Mouse (Mus musculus): ENCODE results near the gene Hist2h2aa2. TPM values are rescaled to one million over a fixed set of nuclear protein-coding genes. Genes with fewer than 3 reads are reported as not detected.
"Not testable (repeated sequence)": the region's sequence is repeated elsewhere in the genome, so short reads cannot be mapped to it uniquely, and the experiment has no call there.

Hist2h2aa2 gene
- polyA plus RNA-seq, 1 experiment, result 6.8 TPM

- DNase-seq, result no peak
- WGBS, result 24% methylated on average over 2 of the region's 2 CpGs
- no peak for TF ChIP-seq CTCF (IDR thresholded peaks at IDR 0.05; ENCODE audit: borderline replicate concordance, insufficient read depth, low read depth, low read length)
- no peak for TF ChIP-seq POLR2A (IDR thresholded peaks at IDR 0.05; ENCODE audit: borderline replicate concordance, insufficient read depth, low read length)
These were observed 14.7 kb downstream of the Hist2h2aa2 start for GRCm38 (mm10) chr3:96225421-96225820.

DNA sequence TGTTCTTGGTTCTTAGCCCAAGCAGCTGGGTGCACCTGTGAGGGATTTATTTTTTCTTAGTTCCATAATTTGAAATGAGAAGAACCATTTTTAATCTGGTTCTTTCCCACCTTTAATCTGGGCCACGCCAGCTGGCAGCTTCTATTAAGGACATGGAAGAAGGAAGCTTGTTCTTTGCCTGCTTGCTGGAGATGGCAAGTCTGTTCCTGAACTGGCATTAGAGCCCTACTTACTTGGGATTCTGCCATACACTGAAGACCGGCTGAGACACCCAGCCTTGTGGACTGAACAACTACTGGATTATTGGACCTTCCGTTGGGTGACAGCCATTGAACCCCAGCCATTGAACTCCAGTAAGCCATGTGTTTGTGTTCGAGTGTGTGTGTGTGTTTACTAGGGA lies 17.3 kb downstream of the Hist2h2aa2 start:
- Histone ChIP-seq H3K4me1 (ENCODE audit: control insufficient read depth, insufficient read depth, low read length) (peaks cover 12% of the 10 kb centered on the region; the same call in 1 of the 2 replicates), H3K4me3 (replicated peaks; ENCODE audit: insufficient read depth, low read depth, low read length) (no peak overlapping the region), H3K27me3 (ENCODE audit: control insufficient read depth, insufficient read depth, low read length) (no peaks in the 10 kb centered on the region), H3K27ac (ENCODE audit: insufficient read depth, low read length) (no peak overlapping the region)
- 37% methylated on average over 4 of the region's 4 CpGs for WGBS
- DNase-seq, result peak in 1 of 2 experiments; percentile 32
- TF ChIP-seq POLR2A (IDR thresholded peaks at IDR 0.05; ENCODE audit: borderline replicate concordance, insufficient read depth, low read length) (no peak), CTCF (IDR thresholded peaks at IDR 0.05; ENCODE audit: borderline replicate concordance, insufficient read depth, low read depth, low read length) (no peak)

More at GRCm38 (mm10) chr3:96225421-96225820, 14.7 kb downstream of the Hist2h2aa2 start:
- no peaks in the 10 kb centered on the region for H3K27me3 ChIP-seq (ENCODE audit: control insufficient read depth, insufficient read depth, low read length)
- H3K27ac ChIP-seq (ENCODE audit: insufficient read depth, low read length), result no peak overlapping the region
- H3K4me3 ChIP-seq (replicated peaks; ENCODE audit: insufficient read depth, low read depth, low read length), result no peak overlapping the region
- H3K4me1 ChIP-seq (ENCODE audit: control insufficient read depth, insufficient read depth, low read length), result peaks cover 12% of the 10 kb centered on the region; the same call in 1 of the 2 replicates

GRCm38 (mm10) chr3:96221640-96222038 lies 18.4 kb downstream of the Hist2h2aa2 start:
- 6% methylated on average over 9 of the region's 9 CpGs for WGBS
- Histone ChIP-seq H3K4me3 (replicated peaks; ENCODE audit: insufficient read depth, low read depth, low read length) (peak overlapping the region; percentile 73), H3K27ac (ENCODE audit: insufficient read depth, low read length) (peak overlapping the region; percentile 80), H3K27me3 (ENCODE audit: control insufficient read depth, insufficient read depth, low read length) (no peaks in the 10 kb centered on the region), H3K4me1 (ENCODE audit: control insufficient read depth, insufficient read depth, low read length) (peaks cover 12% of the 10 kb centered on the region; the same call in 1 of the 2 replicates)
- peak; percentile 25 to 48 for DNase-seq
- no peak for TF ChIP-seq CTCF (IDR thresholded peaks at IDR 0.05; ENCODE audit: borderline replicate concordance, insufficient read depth, low read depth, low read length)
- no peak for TF ChIP-seq POLR2A (IDR thresholded peaks at IDR 0.05; ENCODE audit: borderline replicate concordance, insufficient read depth, low read length)

DNA sequence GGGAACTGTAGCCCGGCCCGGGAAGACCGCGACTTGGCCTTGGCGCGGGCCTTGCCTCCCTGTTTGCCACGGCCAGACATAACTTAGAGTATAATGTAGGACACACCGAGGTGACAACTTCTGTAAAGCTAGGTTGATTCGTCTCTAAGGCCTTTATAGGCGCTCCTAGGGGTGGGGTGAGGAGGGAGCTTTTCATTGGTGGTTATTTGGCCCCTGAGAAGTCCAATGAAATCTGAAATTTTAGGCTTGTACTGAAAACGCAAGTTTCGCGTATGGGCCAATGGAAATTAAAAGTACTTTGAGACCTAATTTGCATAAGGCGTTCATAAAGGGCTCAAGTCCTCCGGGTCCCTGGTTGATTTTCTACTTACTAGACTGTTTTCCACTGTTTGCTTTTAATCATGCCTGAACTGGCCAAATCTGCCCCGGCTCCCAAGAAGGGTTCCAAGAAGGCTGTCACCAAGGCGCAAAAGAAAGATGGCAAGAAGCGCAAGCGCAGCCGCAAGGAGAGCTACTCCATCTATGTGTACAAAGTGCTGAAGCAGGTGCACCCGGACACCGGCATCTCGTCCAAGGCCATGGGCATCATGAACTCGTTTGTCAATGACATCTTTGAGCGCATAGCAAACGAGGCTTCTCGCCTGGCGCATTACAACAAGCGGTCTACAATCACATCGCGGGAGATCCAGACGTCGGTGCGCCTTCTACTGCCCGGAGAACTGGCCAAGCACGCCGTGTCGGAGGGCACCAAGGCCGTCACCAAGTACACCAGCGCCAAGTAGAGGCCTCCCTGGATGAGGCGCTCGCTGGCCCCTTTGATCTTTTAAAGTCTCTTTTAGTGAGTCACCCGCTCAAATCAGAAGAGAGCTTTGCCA lies 19.1 kb downstream of the Hist2h2aa2 start, which contains the start of the genes Hist2h2ac and Hist2h2be:
Gene Hist2h2ac (minus strand): TSS at position 116 of the 875 bp plus-strand sequence.
Gene Hist2h2be (plus strand): TSS at position 355 of the 875 bp plus-strand sequence.
- under 1% methylated on average over 43 of the region's 43 CpGs for WGBS
- peak; percentile 92; the same call in 1 of the 2 replicates for TF ChIP-seq POLR2A (IDR thresholded peaks at IDR 0.05; ENCODE audit: borderline replicate concordance, insufficient read depth, low read length)
- no peak for TF ChIP-seq CTCF (IDR thresholded peaks at IDR 0.05; ENCODE audit: borderline replicate concordance, insufficient read depth, low read depth, low read length)
- DNase-seq, result peak; percentile 88 to 94
- peak within 1 kb of the TSS; percentile 77 for H3K4me3 ChIP-seq (replicated peaks; ENCODE audit: insufficient read depth, low read depth, low read length)
- H3K4me1 ChIP-seq (ENCODE audit: control insufficient read depth, insufficient read depth, low read length), result peaks cover 12% of the 10 kb centered on the region; the same call in 1 of the 2 replicates
- peak within 1 kb of the TSS; percentile 87 for H3K27ac ChIP-seq (ENCODE audit: insufficient read depth, low read length)
- no peaks in the 10 kb centered on the region for H3K27me3 ChIP-seq (ENCODE audit: control insufficient read depth, insufficient read depth, low read length)

DNA sequence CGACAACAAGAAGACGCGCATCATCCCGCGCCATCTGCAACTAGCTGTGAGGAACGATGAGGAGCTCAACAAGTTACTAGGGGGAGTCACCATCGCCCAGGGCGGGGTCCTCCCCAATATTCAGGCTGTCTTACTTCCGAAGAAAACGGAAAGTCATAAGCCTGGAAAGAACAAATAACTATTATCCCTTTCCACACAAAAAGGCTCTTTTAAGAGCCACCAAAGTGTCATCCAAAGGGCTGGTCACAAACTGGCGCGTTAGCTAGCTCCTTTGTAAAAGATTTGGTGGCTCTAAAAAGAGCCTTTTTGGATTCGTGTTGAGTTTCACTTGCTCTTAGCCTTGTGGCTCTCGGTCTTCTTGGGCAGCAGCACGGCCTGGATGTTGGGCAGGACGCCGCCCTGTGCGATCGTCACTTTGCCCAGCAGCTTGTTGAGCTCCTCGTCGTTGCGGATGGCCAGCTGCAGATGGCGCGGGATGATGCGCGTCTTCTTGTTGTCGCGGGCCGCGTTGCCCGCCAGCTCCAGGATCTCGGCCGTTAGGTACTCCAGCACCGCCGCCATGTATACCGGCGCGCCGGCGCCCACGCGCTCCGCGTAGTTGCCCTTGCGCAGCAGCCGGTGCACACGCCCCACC lies 19.8 kb downstream of the Hist2h2aa2 start:
- not testable (repeated sequence) for H3K27me3 ChIP-seq (ENCODE audit: control insufficient read depth, insufficient read depth, low read length); H3K4me1 ChIP-seq (ENCODE audit: control insufficient read depth, insufficient read depth, low read length); DNase-seq
- peak overlapping the region; percentile 77 for H3K4me3 ChIP-seq (replicated peaks; ENCODE audit: insufficient read depth, low read depth, low read length)
- under 1% methylated on average over 40 of the region's 47 CpGs for WGBS
- H3K27ac ChIP-seq (ENCODE audit: insufficient read depth, low read length), result peak overlapping the region; percentile 87

DNA sequence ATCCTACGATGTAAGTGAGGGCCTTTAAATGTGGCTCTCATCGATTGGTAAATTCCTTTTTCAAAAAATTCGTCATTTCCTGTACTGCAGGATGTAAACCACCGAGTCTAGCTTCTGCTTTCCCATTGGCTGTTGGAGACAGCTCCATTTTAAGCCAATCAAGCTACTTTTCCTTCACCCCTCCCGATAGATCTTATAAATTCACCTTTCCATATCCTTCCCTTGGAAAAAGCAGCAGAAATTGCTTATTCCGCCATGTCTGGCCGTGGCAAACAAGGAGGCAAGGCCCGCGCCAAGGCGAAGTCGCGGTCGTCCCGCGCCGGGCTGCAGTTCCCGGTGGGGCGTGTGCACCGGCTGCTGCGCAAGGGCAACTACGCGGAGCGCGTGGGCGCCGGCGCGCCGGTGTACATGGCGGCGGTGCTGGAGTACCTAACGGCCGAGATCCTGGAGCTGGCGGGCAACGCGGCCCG lies 20.4 kb downstream of the Hist2h2aa2 start, which contains the start of the genes Bola1 and Hist2h2ab:
Gene Bola1 (minus strand): TSS at position 49 of the 470 bp plus-strand sequence.
Gene Hist2h2ab (plus strand): TSS at position 205 of the 470 bp plus-strand sequence.
- Histone ChIP-seq H3K27me3 (ENCODE audit: control insufficient read depth, insufficient read depth, low read length) (no peaks in the 10 kb centered on the region), H3K4me1 (ENCODE audit: control insufficient read depth, insufficient read depth, low read length) (peaks cover 4% of the 10 kb centered on the region; the same call in 1 of the 2 replicates), H3K27ac (ENCODE audit: insufficient read depth, low read length) (peak within 1 kb of the TSS; percentile 99), H3K4me3 (replicated peaks; ENCODE audit: insufficient read depth, low read depth, low read length) (peak within 1 kb of the TSS; percentile 91)
- peak; percentile 87 to 91 for DNase-seq
- WGBS, result under 1% methylated on average over 37 of the region's 37 CpGs
- peak; percentile 79; the same call in 1 of the 2 replicates for TF ChIP-seq POLR2A (IDR thresholded peaks at IDR 0.05; ENCODE audit: borderline replicate concordance, insufficient read depth, low read length)
- TF ChIP-seq CTCF (IDR thresholded peaks at IDR 0.05; ENCODE audit: borderline replicate concordance, insufficient read depth, low read depth, low read length), result no peak

DNA sequence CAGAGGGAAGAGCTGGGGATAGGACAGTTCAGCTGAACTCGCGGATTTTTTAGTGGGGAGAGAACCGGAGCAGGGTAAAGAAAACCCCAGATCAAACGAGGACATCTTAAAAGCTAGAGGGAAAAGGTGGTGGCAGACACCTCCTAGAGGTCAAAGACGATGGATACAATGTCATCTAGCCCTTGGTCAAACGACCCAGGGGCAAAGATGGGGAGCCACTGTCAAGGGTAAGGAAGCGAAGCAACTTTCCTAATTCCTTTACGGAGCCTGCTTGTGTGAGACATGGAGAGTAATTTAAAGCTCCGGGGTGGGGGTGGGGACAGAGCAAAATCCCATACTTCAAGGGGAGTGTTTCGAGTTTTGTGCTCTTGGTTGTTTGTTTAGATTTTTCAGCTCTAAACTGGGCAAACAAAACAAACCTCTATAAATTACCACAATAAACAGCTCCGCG lies 20.9 kb downstream of the Hist2h2aa2 start:
- Histone ChIP-seq H3K4me1 (ENCODE audit: control insufficient read depth, insufficient read depth, low read length) (peaks cover 4% of the 10 kb centered on the region; the same call in 1 of the 2 replicates), H3K27ac (ENCODE audit: insufficient read depth, low read length) (peak overlapping the region; percentile 99), H3K4me3 (replicated peaks; ENCODE audit: insufficient read depth, low read depth, low read length) (peak overlapping the region; percentile 91), H3K27me3 (ENCODE audit: control insufficient read depth, insufficient read depth, low read length) (no peaks in the 10 kb centered on the region)
- under 1% methylated on average over 12 of the region's 12 CpGs for WGBS
- TF ChIP-seq POLR2A (IDR thresholded peaks at IDR 0.05; ENCODE audit: borderline replicate concordance, insufficient read depth, low read length) (no peak), CTCF (IDR thresholded peaks at IDR 0.05; ENCODE audit: borderline replicate concordance, insufficient read depth, low read depth, low read length) (peak; percentile 44; the same call in 1 of the 2 replicates)
- peak in 1 of 2 experiments; percentile 62 for DNase-seq
